Mouse (Mus musculus): Measurements from ENCODE around the gene Rxfp1. TPM values are rescaled to one million over a fixed set of nuclear protein-coding genes. Genes with fewer than 3 reads are reported as not detected.

Gene Rxfp1
- polyA plus RNA-seq (2017; shearing (Covaris generic)), result 0.06 TPM

GRCm38 (mm10) chr3:79737780-79738179 is at the start of gene Rxfp1:
Gene Rxfp1, minus strand, starts transcription at chr3:79737880.

GRCm38 (mm10) chr3:79629416-79629730 is 108.3 kb downstream of the Rxfp1 start, which contains the start of gene Etfdh:
Gene Etfdh, minus strand, starts transcription at chr3:79629500.

GRCm38 (mm10) chr3:79628561-79629415 is 108.9 kb downstream of the Rxfp1 start, which contains the start of gene 4930579G24Rik:
Gene 4930579G24Rik, plus strand, starts transcription at chr3:79629079.

Other genes starting within 250 kb of the Rxfp1 start
- 0.54 TPM for gene Fnip2, start 170.1 kb downstream of the Rxfp1 start, polyA plus RNA-seq (2017; shearing (Covaris generic))
- gene Ppid, start 146.5 kb downstream of the Rxfp1 start, polyA plus RNA-seq (2017; shearing (Covaris generic)), result 110 TPM
- gene 4930579G24Rik, start 108.8 kb downstream of the Rxfp1 start, polyA plus RNA-seq (2017; shearing (Covaris generic)), result 8.2 TPM
- gene Etfdh, start 108.4 kb downstream of the Rxfp1 start, polyA plus RNA-seq (2017; shearing (Covaris generic)), result 42.4 TPM
- 0.38 TPM for gene Tmem144, start 114.9 kb upstream of the Rxfp1 start, polyA plus RNA-seq (2017; shearing (Covaris generic))
- 0.07 TPM for gene Fam198b, start 146.7 kb upstream of the Rxfp1 start, polyA plus RNA-seq (2017; shearing (Covaris generic))

Data from CD4-positive, CD25-positive, alpha-beta regulatory T cell (primary cell).